Mouse (Mus musculus): ENCODE data around the gene Ccdc188.

Gene Ccdc188

GRCm38 (mm10) chr16:18203430-18204091, 14.1 kb upstream of the Ccdc188 start:
- no peak for DNase-seq

- peak; percentile 79 for DNase-seq
Measured at GRCm38 (mm10) chr16:18210701-18211416, 6.8 kb upstream of the Ccdc188 start.

- peak; percentile 95 for DNase-seq
Measured at GRCm38 (mm10) chr16:18211417-18212171, 6.1 kb upstream of the Ccdc188 start.

- DNase-seq = no peak
Measured at GRCm38 (mm10) chr16:18213689-18214088, 4.0 kb upstream of the Ccdc188 start.

- no peak for DNase-seq
Measured at GRCm38 (mm10) chr16:18214858-18215257, 2.8 kb upstream of the Ccdc188 start.

- no peak for DNase-seq
Measured at GRCm38 (mm10) chr16:18218580-18218996, 909 bp downstream of the Ccdc188 start.

- peak; percentile 77 for DNase-seq
Measured at GRCm38 (mm10) chr16:18220001-18220400, 2.3 kb downstream of the Ccdc188 start.

GRCm38 (mm10) chr16:18220856-18221542, 3.3 kb downstream of the Ccdc188 start:
- no peak for DNase-seq

GRCm38 (mm10) chr16:18221543-18221898, 3.8 kb downstream of the Ccdc188 start:
- DNase-seq = peak; percentile 75

- no peak for DNase-seq
Measured at GRCm38 (mm10) chr16:18222188-18222587, 4.5 kb downstream of the Ccdc188 start.

- peak; percentile 8 for DNase-seq
Measured at GRCm38 (mm10) chr16:18227187-18227586, 9.5 kb downstream of the Ccdc188 start.

- peak; percentile 15 for DNase-seq
Measured at GRCm38 (mm10) chr16:18227897-18228422, 10.3 kb downstream of the Ccdc188 start.

- DNase-seq = peak; percentile 14
Measured at GRCm38 (mm10) chr16:18228856-18229255, 11.2 kb downstream of the Ccdc188 start.

- DNase-seq = peak; percentile 31
Measured at GRCm38 (mm10) chr16:18229622-18230021, 11.9 kb downstream of the Ccdc188 start.

- DNase-seq = peak; percentile 35
Measured at GRCm38 (mm10) chr16:18230617-18231016, 12.9 kb downstream of the Ccdc188 start.

- DNase-seq = peak; percentile 44
Measured at GRCm38 (mm10) chr16:18231047-18231446, 13.4 kb downstream of the Ccdc188 start.

- no peak for DNase-seq
Measured at GRCm38 (mm10) chr16:18231451-18231850, 13.8 kb downstream of the Ccdc188 start.

- peak; percentile 49 for DNase-seq
Measured at GRCm38 (mm10) chr16:18233451-18233850, 15.8 kb downstream of the Ccdc188 start.

- DNase-seq = no peak
Measured at GRCm38 (mm10) chr16:18233919-18234670, 16.4 kb downstream of the Ccdc188 start.

GRCm38 (mm10) chr16:18234671-18235388, 17.2 kb downstream of the Ccdc188 start, which contains the start of gene Zdhhc8:
Zdhhc8 (minus strand) TSS chr16:18235136.
- peak; percentile 81 for DNase-seq

- peak; percentile 70 for DNase-seq
Measured at GRCm38 (mm10) chr16:18235389-18236065, 17.8 kb downstream of the Ccdc188 start.

All from thymus, postnatal 4 days (tissue).